Mouse (Mus musculus): Measurements from ENCODE around the gene Clstn2. TPM values are rescaled to one million over a fixed set of nuclear protein-coding genes. Genes with fewer than 3 reads are reported as not detected.
A peak's percentile ranks its signal among the peaks of the same experiment; 100 is the strongest.

The Clstn2 gene
- total RNA-seq, 2 experiments from 2014 or later, result 4.1 TPM

GRCm38 (mm10) chr9:97490591-97491176 is 542.3 kb downstream of the Clstn2 start:
- peak in 1 of 2 experiments; percentile 25 for DNase-seq (ENCODE audit: low spot score in 2 of 2)

DNA sequence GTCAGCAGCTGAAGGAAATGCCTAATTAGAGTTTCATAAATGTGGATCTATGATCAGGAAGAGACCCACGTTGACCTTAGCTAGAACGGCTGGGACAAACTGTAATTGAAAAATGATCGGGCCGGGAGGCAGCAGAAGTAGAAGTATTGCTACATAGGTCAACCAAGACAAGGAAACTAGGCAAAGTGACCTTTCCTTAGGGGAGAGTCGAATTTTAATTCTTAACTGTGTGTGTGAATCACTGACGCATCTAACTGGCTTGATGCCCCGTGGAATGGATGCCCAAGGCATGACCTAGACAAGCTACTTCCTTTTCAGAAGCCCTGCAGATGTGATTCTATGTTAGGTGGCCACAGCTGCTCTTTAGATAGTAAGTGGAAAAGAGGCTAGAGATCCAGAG is 546.2 kb downstream of the Clstn2 start:
- DNase-seq (ENCODE audit: low spot score in 2 of 2), result no peak

DNA sequence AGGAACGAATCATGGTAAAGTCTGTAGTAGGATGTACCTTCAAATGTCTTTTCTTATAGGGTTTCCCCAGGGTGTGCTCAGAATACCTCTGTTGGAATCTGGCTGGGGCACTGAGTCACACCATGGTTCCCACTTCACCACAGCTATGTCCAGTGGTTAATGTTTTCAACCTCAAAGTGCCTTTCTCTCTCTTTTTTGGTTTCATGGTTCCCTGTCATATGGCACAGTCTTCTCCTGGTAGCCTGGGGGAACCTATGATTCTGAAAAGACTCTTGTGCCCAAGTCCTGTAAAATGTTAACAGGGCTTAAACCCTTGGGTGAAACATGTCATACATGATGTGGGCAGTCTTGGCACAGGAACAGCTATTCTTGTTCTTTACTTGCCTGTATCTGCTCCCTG is 551.8 kb downstream of the Clstn2 start:
- no peak for DNase-seq (ENCODE audit: low spot score in 2 of 2)

- no peak for DNase-seq (ENCODE audit: low spot score in 2 of 2)
These were observed 556.0 kb downstream of the Clstn2 start for GRCm38 (mm10) chr9:97476961-97477360.

DNA sequence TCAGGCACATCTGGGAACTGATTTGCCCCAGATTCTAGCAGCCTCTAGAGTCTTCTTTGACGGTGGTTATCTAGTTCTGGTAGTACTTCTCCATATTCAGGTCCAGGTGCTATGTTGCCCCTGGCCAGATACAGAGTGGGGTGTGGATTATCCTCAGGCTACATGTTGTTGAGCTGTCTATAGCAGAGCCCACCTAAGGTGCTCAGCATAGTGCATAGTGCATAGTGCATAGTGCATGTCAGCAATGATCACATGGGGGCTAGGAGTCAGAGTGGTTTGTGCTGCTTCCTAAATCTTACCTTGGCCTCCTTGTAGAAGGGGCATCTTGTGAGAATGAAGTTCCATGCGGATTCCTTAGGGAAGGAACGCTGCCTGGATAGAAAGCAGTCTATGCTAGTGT is 556.5 kb downstream of the Clstn2 start:
- no peak for DNase-seq (ENCODE audit: low spot score in 2 of 2)

DNA sequence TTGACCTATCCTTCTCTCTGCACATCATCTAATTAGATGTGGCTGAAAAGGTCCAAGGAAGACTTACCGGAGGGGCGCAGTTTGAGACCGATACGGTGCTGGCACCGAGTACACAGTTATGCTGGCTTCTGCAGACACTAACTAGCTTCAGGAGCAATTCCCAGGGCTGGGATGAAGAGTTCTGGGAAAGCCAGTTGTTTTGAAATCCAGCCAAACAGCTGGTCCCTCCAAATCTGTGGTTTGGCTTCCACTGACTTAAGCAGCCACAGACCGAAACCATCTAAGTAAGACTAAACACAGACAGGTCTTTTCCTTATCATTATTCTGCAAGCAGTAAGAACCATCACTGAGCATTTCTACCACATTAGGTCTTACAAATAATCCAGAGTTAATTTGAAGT is 558.1 kb downstream of the Clstn2 start:
- no peak for DNase-seq (ENCODE audit: low spot score in 2 of 2)

DNA sequence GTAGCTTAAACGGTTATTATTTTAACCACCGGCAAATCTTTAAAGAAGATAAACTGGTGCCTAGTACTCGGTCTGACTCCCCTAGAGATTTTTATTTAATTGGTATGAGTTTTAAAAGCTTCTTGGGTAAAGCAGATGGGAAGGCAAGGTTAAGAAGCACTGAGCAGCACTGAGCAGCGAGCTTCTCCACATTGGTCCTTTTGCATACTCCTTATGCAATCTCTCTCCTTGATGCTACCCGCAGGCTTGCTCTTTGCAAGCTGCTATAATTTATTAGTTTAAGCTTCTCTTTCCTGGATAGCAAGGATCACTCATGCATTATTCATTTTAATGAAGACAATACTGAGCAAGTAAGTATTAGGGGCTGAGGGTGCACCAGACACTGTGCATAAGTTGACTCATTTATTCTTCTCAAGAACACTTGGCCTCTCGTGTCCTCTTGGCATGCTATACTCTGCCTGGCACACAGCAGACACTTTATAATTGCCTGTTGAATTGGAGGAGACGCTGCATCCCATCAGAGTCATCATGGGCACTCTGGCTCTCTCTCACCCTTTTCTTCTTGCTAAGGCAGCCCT is 561.9 kb downstream of the Clstn2 start:
- no peak for DNase-seq (ENCODE audit: low spot score in 2 of 2)

- DNase-seq (ENCODE audit: low spot score in 2 of 2), result no peak
These were observed 572.5 kb downstream of the Clstn2 start for GRCm38 (mm10) chr9:97460452-97460851.

DNA sequence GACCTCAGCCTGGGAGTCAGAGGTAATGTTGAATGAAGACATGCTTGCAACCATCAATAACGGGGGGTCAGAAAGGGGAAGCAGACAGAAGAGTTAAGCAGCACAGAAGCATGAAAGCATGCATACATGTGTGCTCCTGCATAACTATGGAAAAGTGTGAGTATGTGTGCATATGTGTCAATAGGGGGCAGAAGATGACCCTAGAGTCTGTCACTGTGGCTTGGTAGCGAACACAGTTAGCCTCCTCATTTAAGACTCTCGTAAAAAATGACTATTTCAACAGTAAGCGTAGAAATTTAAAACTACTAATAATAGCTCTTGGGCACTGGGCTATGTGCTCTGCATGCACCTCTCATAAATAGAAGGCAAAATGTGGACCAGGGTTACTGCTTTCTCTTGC is 573.2 kb downstream of the Clstn2 start:
- no peak for DNase-seq (ENCODE audit: low spot score in 2 of 2)

DNA sequence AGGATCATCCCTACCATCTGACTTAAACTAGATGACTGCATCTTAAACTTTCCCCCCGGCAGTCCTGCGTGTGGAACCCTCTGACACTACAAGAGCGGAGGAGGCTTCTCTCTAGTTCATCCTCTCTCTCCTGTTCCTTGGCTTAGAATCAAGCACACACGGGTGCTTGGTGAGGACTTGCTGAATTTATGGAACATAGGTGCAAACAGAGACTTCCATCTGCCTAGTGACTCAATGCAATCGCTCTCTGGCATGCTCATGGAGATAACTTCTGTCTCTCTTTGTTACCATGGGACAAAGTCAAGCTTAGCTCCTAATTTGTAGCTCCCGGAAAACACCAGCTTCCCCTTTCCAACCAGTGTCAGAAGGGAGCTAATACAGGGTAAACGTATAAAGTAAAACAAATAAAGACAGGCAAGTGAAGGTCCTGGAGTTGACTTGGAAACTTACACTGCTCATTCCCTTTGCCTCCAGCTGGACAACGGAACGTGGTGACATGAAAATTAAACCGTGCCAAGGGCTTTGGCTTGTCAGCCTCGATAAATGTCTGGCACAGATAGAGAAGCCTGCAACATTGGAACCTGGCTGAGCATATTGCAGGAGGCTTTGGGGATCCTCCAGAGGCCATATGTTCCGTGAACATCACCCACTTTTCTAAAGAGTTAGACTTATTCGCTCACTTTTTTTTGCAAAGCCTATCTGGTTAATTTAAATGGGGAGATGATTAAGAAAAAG is 583.5 kb downstream of the Clstn2 start:
- DNase-seq (ENCODE audit: low spot score in 2 of 2), result no peak

GRCm38 (mm10) chr9:97439872-97440636 is 592.9 kb downstream of the Clstn2 start:
- no peak for DNase-seq (ENCODE audit: low spot score in 2 of 2)

GRCm38 (mm10) chr9:97434666-97435065 is 598.3 kb downstream of the Clstn2 start:
- DNase-seq (ENCODE audit: low spot score in 2 of 2), result no peak

DNA sequence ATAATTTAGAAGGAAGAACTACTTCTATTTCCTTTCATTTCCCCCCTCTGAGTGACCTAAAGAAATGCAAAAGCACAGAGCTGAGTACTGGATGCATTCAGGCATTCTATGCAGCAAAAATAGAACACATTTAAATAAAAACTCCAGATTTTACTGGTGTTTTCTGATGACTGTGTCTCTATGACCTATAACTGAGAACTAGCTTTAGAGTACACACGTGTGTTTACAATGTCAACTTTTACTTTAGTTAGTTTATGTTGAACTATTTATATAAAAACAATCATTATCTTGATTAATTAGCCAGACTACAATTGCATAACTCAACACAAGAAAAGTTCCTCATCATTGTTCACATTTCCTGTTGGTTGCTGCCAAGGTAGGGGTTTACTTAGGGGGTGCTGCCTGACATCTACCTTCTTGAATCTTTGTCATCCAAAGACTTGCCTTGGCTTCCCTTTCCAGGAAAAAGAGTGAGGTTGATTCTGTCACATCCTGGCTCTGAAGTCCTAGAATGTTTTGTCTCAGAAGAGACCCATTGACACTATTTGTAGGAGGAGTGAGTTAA is 603.0 kb downstream of the Clstn2 start:
- no peak for DNase-seq (ENCODE audit: low spot score in 2 of 2)

DNA sequence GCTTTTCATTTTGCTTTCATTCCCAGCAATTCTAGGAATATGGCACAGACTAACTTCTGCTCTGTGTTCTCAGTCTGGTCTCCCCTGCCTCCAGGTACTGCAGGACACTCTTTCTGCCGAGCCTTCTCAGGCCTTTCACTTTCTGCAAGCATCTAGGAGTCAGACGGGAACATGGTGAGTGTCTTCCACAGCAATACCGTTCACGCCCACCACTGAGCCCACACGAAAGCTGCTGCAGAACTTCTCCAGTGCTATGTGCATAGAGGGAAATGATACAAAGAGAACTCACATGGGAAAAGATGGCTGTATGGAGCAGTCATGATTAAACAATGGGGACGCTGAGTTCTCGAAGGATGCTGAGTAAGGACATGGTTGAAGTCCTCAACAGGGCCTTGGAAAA is 604.9 kb downstream of the Clstn2 start:
- no peak for DNase-seq (ENCODE audit: low spot score in 2 of 2)

GRCm38 (mm10) chr9:97420896-97421295 is 612.1 kb downstream of the Clstn2 start:
- DNase-seq (ENCODE audit: low spot score in 2 of 2), result no peak

GRCm38 (mm10) chr9:97414876-97415668 is 617.9 kb downstream of the Clstn2 start:
- no peak for DNase-seq (ENCODE audit: low spot score in 2 of 2)

DNA sequence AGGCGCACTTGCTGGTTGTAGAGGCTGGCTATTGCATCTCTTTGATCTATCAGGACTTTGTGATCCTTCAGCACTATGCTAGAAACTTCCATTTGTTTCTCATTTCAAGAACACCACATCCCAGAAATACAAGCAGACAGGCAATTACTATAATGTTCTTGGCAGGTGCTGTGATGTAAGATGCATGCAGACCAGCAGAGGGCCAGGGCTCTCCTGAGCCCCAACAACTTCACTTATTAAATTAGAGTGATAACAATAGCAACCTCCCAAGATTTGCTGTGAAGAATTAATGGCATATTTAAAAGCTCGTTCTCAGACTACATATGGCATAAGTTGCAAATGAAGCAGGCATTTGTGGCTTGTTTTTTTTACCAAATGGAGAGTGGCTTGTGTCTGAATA is 624.8 kb downstream of the Clstn2 start:
- DNase-seq (ENCODE audit: low spot score in 2 of 2), result no peak

Data from adrenal gland, adult 18-20 months (tissue).